Mouse (Mus musculus) heart, adult 18-20 months (tissue): Measurements from ENCODE around the gene Icmt. TPM values are rescaled to one million over a fixed set of nuclear protein-coding genes. Genes with fewer than 3 reads are reported as not detected.

ENCODE experiments used
- DNase-seq, 2 experiments: peaks; one replicate each; pipeline ENCODE4 v3.0.0; 2021 to 2022; ENCODE audit warnings: mixed read lengths in 1 of 2
- total RNA-seq, 2 experiments: library from RNA; stranded (reverse); gene quantifications; 2 replicates each; pipeline ENCODE4 v1.2.3; 2021

The Icmt gene
- total RNA-seq, 2 experiments from 2014 or later: 25.7 to 32.2 TPM

- DNase-seq: no peak
Measured at GRCm38 (mm10) chr4:152339293-152339790, 42.3 kb downstream of the Icmt start.

- DNase-seq: no peak
Measured at GRCm38 (mm10) chr4:152340584-152341284, 43.7 kb downstream of the Icmt start.

GRCm38 (mm10) chr4:152343296-152343695 lies 46.3 kb downstream of the Icmt start:
- peak in 1 of 2 experiments; percentile 22 for DNase-seq

GRCm38 (mm10) chr4:152344651-152345050 lies 47.6 kb downstream of the Icmt start:
- DNase-seq: no peak

- DNase-seq: peak; percentile 63 to 79
Measured at GRCm38 (mm10) chr4:152345120-152345889, 48.3 kb downstream of the Icmt start.

- DNase-seq: no peak
Measured at GRCm38 (mm10) chr4:152349837-152350381, 52.9 kb downstream of the Icmt start.

- no peak for DNase-seq
Measured at GRCm38 (mm10) chr4:152350722-152351421, 53.8 kb downstream of the Icmt start.

- DNase-seq: no peak
Measured at GRCm38 (mm10) chr4:152351422-152352305, 54.6 kb downstream of the Icmt start.

GRCm38 (mm10) chr4:152353886-152354637 lies 57.0 kb downstream of the Icmt start:
- DNase-seq: peak in 1 of 2 experiments; percentile 45

GRCm38 (mm10) chr4:152355672-152356071 lies 58.6 kb downstream of the Icmt start:
- DNase-seq: no peak

Other genes starting within 250 kb of the Icmt start
- 10 to 100 TPM; 10.9 to 15.9 TPM for gene Plekhg5, start 224.7 kb upstream of the Icmt start, total RNA-seq
- gene Tnfrsf25, start 181.3 kb upstream of the Icmt start, total RNA-seq: 1 to 10 TPM; 1.4 to 1.6 TPM
- 1 to 10 TPM; 2.5 to 2.7 TPM for gene Espn, start 144.9 kb upstream of the Icmt start, total RNA-seq
- not detected for gene Hes2, start 138.4 kb upstream of the Icmt start, total RNA-seq
- gene Acot7, start 119.1 kb upstream of the Icmt start, total RNA-seq: 10 to 100 TPM; 61.9 to 66.2 TPM
- gene Gpr153, start 23.0 kb upstream of the Icmt start, total RNA-seq: 10 to 100 TPM in 1 of 2 experiments, 1 to 10 TPM in 1; 8.0 to 10.2 TPM
- not detected for gene Hes3, start 5.6 kb upstream of the Icmt start, total RNA-seq
- 10 to 100 TPM; 38.8 to 46.0 TPM for gene Rnf207, start 21.8 kb downstream of the Icmt start, total RNA-seq
- gene Rpl22, start 28.5 kb downstream of the Icmt start, total RNA-seq: 100 to 1,000 TPM; 275 to 290 TPM
- under 1 TPM; 0.20 to 0.36 TPM for gene Chd5, start 41.4 kb downstream of the Icmt start, total RNA-seq
- 1 to 10 TPM in 1 of 2 experiments, under 1 TPM in 1; 0.90 to 1.1 TPM for gene Nphp4, start 179.5 kb downstream of the Icmt start, total RNA-seq
- 1 to 10 TPM; 2.7 to 3.3 TPM for gene Kcnab2, start 180.6 kb downstream of the Icmt start, total RNA-seq